Mouse (Mus musculus) forebrain, embryonic 13.5 days (tissue): ENCODE data around the gene Gm42417. TPM values are rescaled to one million over a fixed set of nuclear protein-coding genes. Genes with fewer than 3 reads are reported as not detected.

ENCODE experiments used
- ATAC-seq: fragments of 200-750 bp; cut with Nextera tagmentation; 2 replicates; pipeline ENCODE4 v1.8.0; 2017
- H3K27ac ChIP-seq: fragments of 300-500 bp; sonication (generic); 2 replicates; pipeline ENCODE4 v1.5.1; 2015; ENCODE audit warnings: inconsistent platforms, mild to moderate bottlenecking, moderate library complexity
- H3K27me3 ChIP-seq: fragments of 300-500 bp; sonication (generic); 2 replicates; pipeline ENCODE4 v1.6.1; 2015; ENCODE audit warnings: mild to moderate bottlenecking, inconsistent platforms
- H3K36me3 ChIP-seq: fragments of 300-500 bp; sonication (generic); 2 replicates; pipeline ENCODE4 v1.6.1; 2015; ENCODE audit warnings: mild to moderate bottlenecking, inconsistent platforms; ENCODE audit not compliant: poor library complexity, severe bottlenecking
- H3K4me1 ChIP-seq: fragments of 300-500 bp; sonication (generic); 2 replicates; pipeline ENCODE4 v1.6.1; 2015; ENCODE audit warnings: inconsistent platforms
- H3K4me2 ChIP-seq: fragments of 300-500 bp; sonication (generic); 2 replicates; pipeline ENCODE4 v1.6.1; 2015; ENCODE audit warnings: inconsistent platforms, mild to moderate bottlenecking, moderate library complexity
- H3K4me3 ChIP-seq: fragments of 300-500 bp; sonication (generic); 2 replicates; pipeline ENCODE4 v1.5.1; 2015; ENCODE audit warnings: mild to moderate bottlenecking, inconsistent platforms
- H3K9ac ChIP-seq: fragments of 300-500 bp; sonication (generic); 2 replicates; pipeline ENCODE4 v1.6.1; 2015; ENCODE audit warnings: mild to moderate bottlenecking, inconsistent platforms
- H3K9me3 ChIP-seq: fragments of 300-500 bp; sonication (generic); replicated peaks from 2 replicates; pipeline ENCODE4 v1.6.1; 2016; ENCODE audit warnings: inconsistent platforms
- whole genome bisulfite sequencing: fragments of 180-500 bp; shearing (Covaris S2); methylation state at CpG from one replicate; pipeline ENCODE4 v1.1.7; 2015; 5-methylcytosine and 5-hydroxymethylcytosine counted together
- polyA plus RNA-seq: library from polyadenylated mRNA; unstranded; fragments of >200 nt; fragmentation: Nextera tagmentation; extraction: Ambion mirVana; gene quantifications from 2 replicates; pipeline ENCODE4 v1.2.1, GENCODE M21; 2015

Gene Gm42417
- polyA plus RNA-seq, 1 experiment from 2014 or later = 0.30 TPM

GRCm38 (mm10) chr1:36573524-36573923 is 34.3 kb upstream of the Gm42417 start:
- no peaks in the 10 kb centered on the region for H3K36me3 ChIP-seq
- peaks cover 24% of the 10 kb centered on the region for H3K27me3 ChIP-seq
- H3K9ac ChIP-seq = no peak overlapping the region
- no peak overlapping the region for H3K27ac ChIP-seq
- ATAC-seq = no peak
- no peak overlapping the region for H3K4me3 ChIP-seq
- peaks cover 7% of the 10 kb centered on the region; the same call in 1 of the 2 replicates for H3K4me1 ChIP-seq
- no peaks in the 10 kb centered on the region for H3K9me3 ChIP-seq
- 77% methylated on average over 8 of the region's 8 CpGs for WGBS
- H3K4me2 ChIP-seq = no peak overlapping the region

DNA sequence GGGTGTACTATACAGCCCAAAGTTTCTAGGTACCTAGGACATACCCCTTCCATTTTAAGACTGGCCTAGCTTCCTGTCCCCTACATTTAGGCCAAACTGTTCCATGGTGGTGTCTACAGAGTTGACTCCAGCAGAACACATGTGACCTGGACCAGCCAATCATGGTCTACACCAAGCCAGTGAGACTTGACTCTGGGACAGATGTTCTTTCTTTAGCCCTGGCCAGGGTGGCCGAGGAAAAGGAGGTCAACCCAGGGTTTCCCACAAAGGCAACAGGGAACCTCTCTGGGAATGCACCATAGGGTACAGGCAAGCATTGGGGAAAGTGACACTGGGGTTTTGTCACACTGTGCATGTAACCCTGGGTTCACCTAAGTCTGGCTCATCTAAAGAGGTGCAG is 33.5 kb upstream of the Gm42417 start:
- Histone ChIP-seq H3K4me2 (no peak overlapping the region), H3K27ac (no peak overlapping the region), H3K9me3 (no peaks in the 10 kb centered on the region), H3K4me3 (no peak overlapping the region), H3K4me1 (peaks cover 7% of the 10 kb centered on the region; the same call in 1 of the 2 replicates), H3K27me3 (peaks cover 15% of the 10 kb centered on the region), H3K36me3 (no peaks in the 10 kb centered on the region), H3K9ac (no peak overlapping the region)
- ATAC-seq = no peak
- WGBS = 86% methylated on average over 1 of the region's 1 CpGs

DNA sequence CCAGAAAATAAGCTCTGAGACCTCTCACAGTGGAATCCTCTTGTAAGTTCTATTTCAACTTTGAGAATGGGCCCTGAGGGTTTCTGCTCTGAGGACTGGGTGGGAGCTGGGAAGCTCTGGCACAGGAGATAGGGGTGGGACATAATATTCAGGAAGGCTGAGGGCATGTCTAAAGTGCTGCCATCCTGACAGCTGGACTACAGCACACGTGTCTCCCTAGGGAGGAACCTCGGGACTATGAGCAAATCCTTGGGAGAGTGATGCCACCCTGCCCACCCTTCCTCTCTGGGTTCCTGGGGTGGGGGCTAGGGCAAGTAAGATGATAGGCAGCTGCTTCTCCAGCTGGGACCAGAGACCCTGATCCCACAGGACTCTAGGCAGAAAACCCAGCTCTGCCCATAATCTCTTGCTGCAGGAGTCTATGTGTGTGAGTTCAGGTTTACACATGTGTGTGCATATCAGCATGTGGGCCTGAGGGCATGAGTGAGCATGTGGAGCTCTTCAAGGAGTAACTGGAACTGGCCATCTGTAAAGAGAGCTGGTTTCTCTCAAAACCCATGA is 33.0 kb upstream of the Gm42417 start:
- peaks cover 7% of the 10 kb centered on the region; the same call in 1 of the 2 replicates for H3K4me1 ChIP-seq
- no peaks in the 10 kb centered on the region for H3K36me3 ChIP-seq
- no peak overlapping the region for H3K4me3 ChIP-seq
- H3K9ac ChIP-seq = no peak overlapping the region
- 86% methylated on average over 2 of the region's 2 CpGs for WGBS
- ATAC-seq = no peak
- no peak overlapping the region for H3K4me2 ChIP-seq
- H3K27me3 ChIP-seq = peaks cover 11% of the 10 kb centered on the region
- no peaks in the 10 kb centered on the region for H3K9me3 ChIP-seq
- H3K27ac ChIP-seq = no peak overlapping the region

DNA sequence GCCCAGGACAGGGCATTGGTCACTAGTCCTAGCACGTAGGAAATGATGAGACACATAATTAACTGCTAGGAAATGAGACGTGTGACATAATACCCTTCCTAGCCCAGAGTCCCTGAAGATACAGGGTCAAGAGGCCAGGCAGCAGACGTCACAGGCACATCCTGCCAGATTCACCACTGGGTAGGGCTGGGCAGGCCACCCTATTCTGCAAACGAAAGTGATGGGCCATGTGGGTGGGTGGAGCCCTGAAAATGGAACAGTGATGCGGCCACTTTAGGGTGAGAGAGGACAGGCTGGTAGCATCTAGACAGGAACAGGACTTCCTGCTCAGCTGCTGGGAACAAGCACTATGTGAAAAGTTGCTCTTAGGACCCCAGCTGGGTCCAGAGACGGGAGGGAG is 32.4 kb upstream of the Gm42417 start:
- H3K4me1 ChIP-seq = peaks cover 7% of the 10 kb centered on the region; the same call in 1 of the 2 replicates
- no peaks in the 10 kb centered on the region for H3K9me3 ChIP-seq
- peaks cover 5% of the 10 kb centered on the region; the same call in 1 of the 2 replicates for H3K27me3 ChIP-seq
- H3K9ac ChIP-seq = no peak overlapping the region
- no peak overlapping the region for H3K4me2 ChIP-seq
- H3K27ac ChIP-seq = no peak overlapping the region
- H3K36me3 ChIP-seq = no peaks in the 10 kb centered on the region
- 64% methylated on average over 6 of the region's 6 CpGs for WGBS
- H3K4me3 ChIP-seq = no peak overlapping the region
- ATAC-seq = no peak

GRCm38 (mm10) chr1:36570320-36570719 is 31.1 kb upstream of the Gm42417 start:
- WGBS = 91% methylated on average over 5 of the region's 5 CpGs
- Histone ChIP-seq H3K4me1 (peaks cover 7% of the 10 kb centered on the region; the same call in 1 of the 2 replicates), H3K9me3 (no peaks in the 10 kb centered on the region), H3K4me2 (no peak overlapping the region), H3K27me3 (peaks cover 9% of the 10 kb centered on the region; the same call in 1 of the 2 replicates), H3K9ac (no peak overlapping the region), H3K27ac (no peak overlapping the region), H3K4me3 (no peak overlapping the region), H3K36me3 (no peaks in the 10 kb centered on the region)
- ATAC-seq = no peak

DNA sequence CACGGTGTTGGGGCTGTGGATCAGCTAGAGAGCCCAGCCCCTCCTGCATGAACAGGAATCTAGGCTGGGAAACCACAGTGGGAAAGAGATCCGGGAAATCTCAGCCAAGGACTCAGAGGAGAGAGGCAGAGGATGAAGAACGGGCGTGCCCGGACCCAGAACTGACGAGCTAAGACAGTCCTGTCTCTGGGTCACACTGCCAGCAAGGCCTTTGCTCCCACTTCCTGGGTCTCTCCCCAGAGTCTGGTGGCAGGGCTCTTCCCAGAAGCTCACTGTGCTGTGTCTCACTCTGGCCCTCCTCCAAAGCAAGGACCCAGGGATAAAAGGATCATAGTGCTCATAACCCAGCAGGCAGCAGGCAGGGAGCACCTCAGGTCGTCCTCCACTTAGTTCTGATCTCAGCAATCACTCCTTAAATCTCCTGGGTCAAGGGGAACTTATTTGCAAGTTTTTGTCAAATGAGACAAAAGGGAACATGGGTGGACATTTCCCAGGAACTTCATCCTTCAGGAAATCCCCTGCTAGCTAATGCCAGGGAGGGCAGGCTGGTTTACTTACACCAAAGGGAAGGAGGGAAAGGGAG is 30.6 kb upstream of the Gm42417 start:
- no peak overlapping the region for H3K9ac ChIP-seq
- H3K27me3 ChIP-seq = peaks cover 9% of the 10 kb centered on the region; the same call in 1 of the 2 replicates
- no peak overlapping the region for H3K4me3 ChIP-seq
- no peaks in the 10 kb centered on the region for H3K9me3 ChIP-seq
- ATAC-seq = no peak
- no peak overlapping the region for H3K27ac ChIP-seq
- peaks cover 7% of the 10 kb centered on the region; the same call in 1 of the 2 replicates for H3K4me1 ChIP-seq
- H3K4me2 ChIP-seq = no peak overlapping the region
- 62% methylated on average over 7 of the region's 7 CpGs for WGBS
- no peaks in the 10 kb centered on the region for H3K36me3 ChIP-seq

- no peaks in the 10 kb centered on the region for H3K36me3 ChIP-seq
- peaks cover 9% of the 10 kb centered on the region; the same call in 1 of the 2 replicates for H3K27me3 ChIP-seq
- WGBS = 76% methylated on average over 4 of the region's 4 CpGs
- no peak overlapping the region for H3K27ac ChIP-seq
- no peaks in the 10 kb centered on the region for H3K9me3 ChIP-seq
- H3K9ac ChIP-seq = no peak overlapping the region
- no peak overlapping the region for H3K4me2 ChIP-seq
- no peak overlapping the region for H3K4me3 ChIP-seq
- no peak for ATAC-seq
- no peaks in the 10 kb centered on the region; the same call in 1 of the 2 replicates for H3K4me1 ChIP-seq
Observed at GRCm38 (mm10) chr1:36568776-36569175, 29.5 kb upstream of the Gm42417 start.

GRCm38 (mm10) chr1:36567818-36568603 is 28.8 kb upstream of the Gm42417 start:
- H3K4me2 ChIP-seq = no peak overlapping the region
- no peaks in the 10 kb centered on the region for H3K36me3 ChIP-seq
- H3K4me3 ChIP-seq = no peak overlapping the region
- no peak for ATAC-seq
- no peaks in the 10 kb centered on the region; the same call in 1 of the 2 replicates for H3K4me1 ChIP-seq
- H3K9me3 ChIP-seq = no peaks in the 10 kb centered on the region
- H3K27me3 ChIP-seq = peaks cover 6% of the 10 kb centered on the region; the same call in 1 of the 2 replicates
- WGBS = 48% methylated on average over 21 of the region's 21 CpGs
- no peak overlapping the region; the same call in 1 of the 2 replicates for H3K27ac ChIP-seq
- no peak overlapping the region; the same call in 1 of the 2 replicates for H3K9ac ChIP-seq

DNA sequence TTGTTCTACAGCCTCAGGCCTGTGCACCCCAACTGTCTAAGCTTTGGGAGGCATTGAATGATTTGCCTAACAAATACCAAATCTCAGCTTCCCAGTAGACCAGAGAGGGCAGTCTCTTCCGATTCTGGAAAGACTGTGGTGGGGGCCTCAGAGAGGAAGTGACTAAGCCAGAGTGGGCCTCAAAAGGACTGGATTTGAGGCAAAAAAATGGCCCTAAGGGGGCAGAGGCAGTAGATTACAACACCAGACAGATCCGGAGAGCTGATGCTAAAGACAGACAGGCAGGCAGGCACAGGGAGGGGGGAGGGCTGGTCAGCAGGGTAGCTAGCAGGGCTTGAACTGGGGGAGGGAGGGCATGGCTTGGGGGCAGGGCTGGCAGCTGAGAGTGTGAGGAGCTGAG is 27.2 kb upstream of the Gm42417 start:
- Histone ChIP-seq H3K9ac (no peak overlapping the region), H3K36me3 (no peaks in the 10 kb centered on the region), H3K4me1 (no peaks in the 10 kb centered on the region; the same call in 1 of the 2 replicates), H3K27ac (no peak overlapping the region), H3K4me2 (no peak overlapping the region), H3K9me3 (no peaks in the 10 kb centered on the region), H3K4me3 (no peak overlapping the region), H3K27me3 (peaks cover 12% of the 10 kb centered on the region; the same call in 1 of the 2 replicates)
- no peak for ATAC-seq
- WGBS = 10% methylated on average over 2 of the region's 2 CpGs

GRCm38 (mm10) chr1:36564101-36564500 is 24.9 kb upstream of the Gm42417 start:
- Histone ChIP-seq H3K4me3 (no peak overlapping the region), H3K9ac (no peak overlapping the region), H3K9me3 (no peaks in the 10 kb centered on the region), H3K27me3 (peaks cover 25% of the 10 kb centered on the region), H3K36me3 (no peaks in the 10 kb centered on the region), H3K4me1 (no peaks in the 10 kb centered on the region; the same call in 1 of the 2 replicates), H3K27ac (no peak overlapping the region), H3K4me2 (no peak overlapping the region)
- WGBS = 85% methylated on average over 6 of the region's 6 CpGs
- ATAC-seq = no peak

DNA sequence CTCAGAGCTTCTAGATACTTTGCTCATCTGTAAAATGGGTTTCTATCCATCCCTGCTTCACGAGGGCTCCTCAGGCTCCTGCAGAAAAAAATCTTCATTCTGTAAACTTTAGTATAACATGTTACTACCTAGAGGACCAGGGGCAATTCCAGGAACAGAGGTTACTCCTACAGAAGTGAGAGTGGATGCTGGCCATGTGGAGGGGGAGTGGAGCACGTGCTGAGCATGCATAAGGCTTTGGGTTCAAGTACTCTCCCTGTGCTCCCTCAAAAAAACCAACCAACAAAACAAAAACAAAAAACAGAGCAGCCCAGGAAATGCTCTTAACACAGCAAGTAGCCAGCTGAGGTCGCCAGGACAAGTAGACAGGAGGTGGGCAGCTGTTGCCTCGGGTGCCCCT is 24.4 kb upstream of the Gm42417 start:
- Histone ChIP-seq H3K36me3 (no peaks in the 10 kb centered on the region), H3K27ac (no peak overlapping the region), H3K4me2 (no peak overlapping the region), H3K4me3 (no peak overlapping the region), H3K9ac (no peak overlapping the region), H3K27me3 (peaks cover 29% of the 10 kb centered on the region), H3K9me3 (no peaks in the 10 kb centered on the region), H3K4me1 (peaks cover 4% of the 10 kb centered on the region)
- ATAC-seq = no peak
- WGBS = 64% methylated on average over 4 of the region's 4 CpGs

GRCm38 (mm10) chr1:36563197-36563596 is 24.0 kb upstream of the Gm42417 start:
- H3K36me3 ChIP-seq = no peaks in the 10 kb centered on the region
- H3K4me1 ChIP-seq = peaks cover 7% of the 10 kb centered on the region
- H3K9me3 ChIP-seq = no peaks in the 10 kb centered on the region
- no peak for ATAC-seq
- H3K27ac ChIP-seq = no peak overlapping the region
- 83% methylated on average over 2 of the region's 2 CpGs for WGBS
- no peak overlapping the region for H3K4me3 ChIP-seq
- no peak overlapping the region for H3K9ac ChIP-seq
- no peak overlapping the region for H3K4me2 ChIP-seq
- H3K27me3 ChIP-seq = peaks cover 29% of the 10 kb centered on the region
